Mouse (Mus musculus) liver, embryonic 14.5 days (tissue): ENCODE measurements around the gene Ntsr1.

ENCODE experiments used
- CTCF ChIP-seq: IDR thresholded peaks from 2 replicates; pipeline ENCODE4 v1.5.1; 2016; ENCODE audit warnings: antibody characterized with exemption, low read depth, control low read depth
- EP300 ChIP-seq: IDR thresholded peaks from 2 replicates; pipeline ENCODE4 v1.6.1; 2016; ENCODE audit warnings: antibody characterized with exemption, low read depth

GRCm38 (mm10) chr2:180569028-180569643, 69.4 kb downstream of the Ntsr1 start:
- TF ChIP-seq CTCF (no peak), EP300 (no peak)
